In the genomic region with DNA sequence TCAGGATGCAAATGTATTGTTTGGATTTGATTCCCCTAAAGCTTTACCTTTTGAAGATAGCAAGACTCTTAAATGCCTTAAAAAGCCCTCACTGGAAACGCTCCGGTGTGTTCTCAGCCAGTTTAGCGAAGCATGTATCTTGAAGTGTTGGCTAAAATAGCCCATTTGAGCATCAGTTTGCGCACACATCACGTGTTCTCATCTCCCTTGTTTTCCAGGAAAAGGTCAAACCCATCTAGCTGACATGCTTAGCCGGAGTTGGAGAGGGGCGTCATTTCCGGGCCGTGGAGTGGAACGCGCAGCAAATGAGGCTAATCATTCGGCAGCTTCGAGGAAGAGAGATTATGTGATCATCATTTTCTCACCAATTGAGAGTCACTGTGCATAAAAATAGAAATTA, we compare ENCODE assay signal across 8 mouse cellular contexts. TPM values are rescaled to one million over a fixed set of nuclear protein-coding genes. Genes with fewer than 3 reads are reported as not detected.
DNase-seq lines count a peak whose midpoint lies in the region; ATAC-seq lines count a peak whose summit lies in the region.

No protein-coding gene starts in this region.

- H3K9me3 ChIP-seq in hindbrain, embryonic 15.5 days: no peaks in the 10 kb centered on the region
- no peaks in the 10 kb centered on the region for H3K9me3 ChIP-seq in hindbrain, embryonic 11.5 days (ENCODE audit: control insufficient read depth, low read length)

- H3K9ac ChIP-seq in hindbrain, embryonic 15.5 days: no peak overlapping the region; the same call in 1 of the 2 replicates
- no peak overlapping the region for H3K9ac ChIP-seq in hindbrain, embryonic 11.5 days (ENCODE audit: low read depth, low read length)

- no peak for DNase-seq in hindbrain, embryonic 11.5 days (ENCODE audit: low spot score)
- peak; percentile 22 to 24 for DNase-seq in layer of hippocampus, postnatal 25 days (ENCODE audit: extremely low spot score in 1 of 2, low spot score in 1 of 2)
- DNase-seq in right cerebral cortex, adult 2 months (ENCODE audit: low spot score in 2 of 2): peak; percentile 51 to 55
- DNase-seq in urinary bladder, postnatal 10 days (ENCODE audit: low spot score): no peak
- DNase-seq in kidney, adult 18-20 months: no peak
- DNase-seq in urinary bladder, adult 18-20 months (ENCODE audit: low spot score in 2 of 2): no peak

- peaks cover 10% of the 10 kb centered on the region for H3K4me1 ChIP-seq in hindbrain, embryonic 15.5 days (replicated peaks)
- H3K4me1 ChIP-seq in hindbrain, embryonic 11.5 days (replicated peaks; ENCODE audit: control insufficient read depth, insufficient read depth, low read length): no peaks in the 10 kb centered on the region

- H3K4me2 ChIP-seq in hindbrain, embryonic 15.5 days: peak overlapping the region; percentile 36
- H3K4me2 ChIP-seq in hindbrain, embryonic 11.5 days (replicated peaks; ENCODE audit: low read depth, low read length): no peak overlapping the region

- 49% methylated on average over 13 of the region's 13 CpGs for WGBS in hindbrain, embryonic 15.5 days
- 74% methylated on average over 13 of the region's 13 CpGs for WGBS in hindbrain, embryonic 11.5 days

- 0 out of 2 replicates have a peak, but pooled peaks have one; percentile 3 for ATAC-seq in hindbrain, embryonic 15.5 days (ENCODE audit: low FRiP score, low read depth)
- ATAC-seq in hindbrain, embryonic 11.5 days (ENCODE audit: low FRiP score): no peak
- ATAC-seq in frontal cortex, adult (ENCODE audit: low TSS enrichment): peak; percentile 76

- H3K27ac ChIP-seq in hindbrain, embryonic 15.5 days (replicated peaks): peak overlapping the region; percentile 68
- H3K27ac ChIP-seq in hindbrain, embryonic 11.5 days (ENCODE audit: low read depth, low read length): no peak overlapping the region

- no peaks in the 10 kb centered on the region for H3K36me3 ChIP-seq in hindbrain, embryonic 15.5 days
- H3K36me3 ChIP-seq in hindbrain, embryonic 11.5 days (ENCODE audit: control insufficient read depth, insufficient read depth, low read length): no peaks in the 10 kb centered on the region

- H3K27me3 ChIP-seq in hindbrain, embryonic 15.5 days: no peaks in the 10 kb centered on the region
- no peaks in the 10 kb centered on the region for H3K27me3 ChIP-seq in hindbrain, embryonic 11.5 days (ENCODE audit: control insufficient read depth, insufficient read depth, low read length)

- H3K4me3 ChIP-seq in hindbrain, embryonic 15.5 days: no peak overlapping the region
- no peak overlapping the region for H3K4me3 ChIP-seq in hindbrain, embryonic 11.5 days (ENCODE audit: low read depth, low read length)

RNA-seq across cellular contexts. Expression of a gene that starts 24.5 kb away (rescaled TPM):
- polyA plus RNA-seq in hindbrain, embryonic 15.5 days (2015; fragmentation: Nextera tagmentation; extraction: Ambion mirVana): 54.2 and 56.7 TPM in 2 replicates
- polyA plus RNA-seq in hindbrain, embryonic 11.5 days (2014; fragmentation: Nextera tagmentation; extraction: Ambion mirVana): 14.1 and 14.3 TPM in 2 replicates
- 10 to 100 TPM; 15.9 to 17.6 TPM for total RNA-seq in layer of hippocampus, postnatal 25 days (2021)

Comparison
In these comparisons a context has a peak if more than half of its experiments do, and no peak if none do; other contexts are left out.
1. DNase-seq: peak in layer of hippocampus, postnatal 25 days (2 of 2) and right cerebral cortex, adult 2 months (2 of 2); none in hindbrain, embryonic 11.5 days (single experiment), urinary bladder, postnatal 10 days (single experiment), kidney, adult 18-20 months (single experiment) and urinary bladder, adult 18-20 months (0 of 2).